Mouse (Mus musculus): ENCODE results near the gene Tcp11.

DNA sequence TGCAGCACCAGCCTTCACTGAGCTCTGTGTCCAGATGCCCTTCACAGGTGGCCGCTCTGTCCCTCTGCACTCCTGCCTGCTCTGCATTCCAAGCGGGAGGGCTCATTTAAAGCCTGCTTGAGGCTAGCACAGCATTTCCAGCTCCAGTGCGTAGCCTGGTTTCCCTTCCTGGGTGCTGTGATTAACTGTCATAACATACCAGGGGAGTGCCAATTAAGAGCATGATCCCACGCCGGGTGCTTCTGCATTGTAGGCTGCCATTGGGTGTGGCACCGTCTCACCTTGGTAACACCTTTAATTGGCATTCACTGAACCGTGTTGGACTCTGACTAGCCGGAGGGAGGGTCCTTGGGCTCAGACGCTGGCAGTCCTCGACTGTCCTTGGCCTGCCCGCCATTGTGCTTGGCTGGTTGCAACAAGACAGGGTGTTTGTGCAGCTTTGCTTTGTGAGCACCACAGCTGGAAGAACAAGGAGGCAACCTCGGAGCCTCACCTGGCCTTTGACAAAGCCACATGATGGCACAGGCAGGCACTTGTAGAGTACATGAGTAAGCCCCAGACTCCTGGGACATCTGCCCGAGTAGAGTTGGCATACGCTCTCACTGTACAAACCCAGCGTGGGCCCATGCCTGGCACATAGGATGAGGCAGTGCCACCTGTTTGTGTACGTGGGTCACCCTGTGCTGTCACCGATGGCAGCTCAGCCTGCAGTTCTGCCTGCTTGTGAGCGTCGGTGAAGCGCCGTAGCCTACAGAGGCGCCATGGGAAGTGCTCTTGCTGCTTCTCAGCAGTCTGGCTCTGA, 57.4 kb downstream of the Tcp11 start:
- TF ChIP-seq CTCF (IDR thresholded peaks at IDR 0.05; ENCODE audit: control insufficient read depth, insufficient read depth, insufficient read length) (no peak), FOSL1 (IDR thresholded peaks at IDR 0.05; ENCODE audit: insufficient read depth, low read length, poor library complexity, severe bottlenecking) (no peak), USF1 (IDR thresholded peaks at IDR 0.05; ENCODE audit: low read depth) (no peak), MAX (IDR thresholded peaks at IDR 0.05) (no peak)

All from C2C12 (cell line).